Mouse (Mus musculus): Measurements from ENCODE around the gene Myocos.

The Myocos gene

GRCm38 (mm10) chr1:162615511-162615910 is 42.5 kb downstream of the Myocos start:
- peak; percentile 9 for DNase-seq (ENCODE audit: low read depth)

- no peak for DNase-seq (ENCODE audit: low read depth)
These were observed 46.8 kb downstream of the Myocos start for GRCm38 (mm10) chr1:162611191-162611590.

- no peak for DNase-seq (ENCODE audit: low read depth)
These were observed 48.3 kb downstream of the Myocos start for GRCm38 (mm10) chr1:162609633-162610250.

GRCm38 (mm10) chr1:162608127-162608526 is 49.9 kb downstream of the Myocos start:
- DNase-seq (ENCODE audit: low read depth): no peak

GRCm38 (mm10) chr1:162601288-162601687 is 56.7 kb downstream of the Myocos start:
- no peak for DNase-seq (ENCODE audit: low read depth)

GRCm38 (mm10) chr1:162599617-162600016 is 58.4 kb downstream of the Myocos start:
- DNase-seq (ENCODE audit: low read depth): no peak

- DNase-seq (ENCODE audit: low read depth): peak; percentile 15
These were observed 60.5 kb downstream of the Myocos start for GRCm38 (mm10) chr1:162597379-162598102.
